Mouse (Mus musculus): Measurements from ENCODE around the gene Id2.

DNA sequence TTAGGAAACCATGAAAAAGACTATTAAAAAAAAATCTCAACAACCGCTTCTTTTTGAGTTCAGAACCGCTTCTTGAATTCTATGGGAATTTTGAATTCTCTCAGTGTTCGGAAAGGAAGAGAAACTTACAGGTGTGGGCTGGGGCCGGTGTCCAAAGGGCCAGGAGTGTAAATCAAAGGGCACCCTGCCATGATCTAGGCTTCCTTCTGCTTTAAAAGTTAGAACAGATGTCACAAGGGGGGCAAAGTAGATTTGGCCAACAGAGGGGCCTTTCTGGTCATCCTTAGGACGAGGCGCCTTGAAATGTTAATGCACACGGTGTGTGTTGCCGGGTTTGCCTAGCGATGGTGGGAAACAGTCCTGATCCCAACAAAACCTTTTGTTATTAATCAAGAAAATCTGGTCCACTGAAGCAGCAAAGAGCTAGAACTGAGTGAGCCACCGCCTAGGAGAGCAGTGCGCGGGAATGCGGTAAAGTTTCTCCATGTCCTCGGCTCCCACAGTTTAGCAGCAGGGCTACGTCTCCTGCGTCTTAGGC, 28.4 kb upstream of the Id2 start:
- TF ChIP-seq CTCF (IDR thresholded peaks at IDR 0.05) (no peak), EP300 (IDR thresholded peaks at IDR 0.05) (no peak)
